Mouse (Mus musculus): ENCODE data around the gene Slc4a10. TPM values are rescaled to one million over a fixed set of nuclear protein-coding genes. Genes with fewer than 3 reads are reported as not detected.
A peak's percentile ranks its signal among the peaks of the same experiment; 100 is the strongest.

The Slc4a10 gene
- polyA plus RNA-seq, 2 experiments: 0.21 to 0.34 TPM

GRCm38 (mm10) chr2:62293846-62294245 lies 247.6 kb downstream of the Slc4a10 start:
- DNase-seq (ENCODE audit: low spot score) (peak; percentile 16), ATAC-seq (ENCODE audit: low FRiP score, low read depth) (no peak)
- no peaks in the 10 kb centered on the region for H3K9me3 ChIP-seq (ENCODE audit: control insufficient read depth, low read length)
- H3K27ac ChIP-seq (replicated peaks; ENCODE audit: low read depth, low read length): no peak overlapping the region
- H3K4me3 ChIP-seq (replicated peaks; ENCODE audit: low read length): no peak overlapping the region
- no peak for TF ChIP-seq POLR2A (IDR thresholded peaks at IDR 0.05; ENCODE audit: borderline replicate concordance, extremely low read depth, insufficient read depth, insufficient read length)
- H3K36me3 ChIP-seq (ENCODE audit: control insufficient read depth, insufficient read depth, low read length): no peaks in the 10 kb centered on the region
- no peaks in the 10 kb centered on the region for H3K4me1 ChIP-seq (ENCODE audit: control insufficient read depth, insufficient read depth, low read length)
- no peak overlapping the region for H3K4me2 ChIP-seq (replicated peaks; ENCODE audit: low read depth, low read length, severe bottlenecking)
- no peaks in the 10 kb centered on the region for H3K27me3 ChIP-seq (ENCODE audit: control insufficient read depth, insufficient read depth, low read length)
- 59% methylated on average over 2 of the region's 2 CpGs for WGBS
- no peak overlapping the region for H3K9ac ChIP-seq (ENCODE audit: low read depth, low read length, severe bottlenecking)

GRCm38 (mm10) chr2:62301716-62302115 lies 255.5 kb downstream of the Slc4a10 start:
- ATAC-seq (ENCODE audit: low FRiP score, low read depth) (no peak), DNase-seq (ENCODE audit: low spot score) (no peak)

GRCm38 (mm10) chr2:62306978-62307377 lies 260.7 kb downstream of the Slc4a10 start:
- Histone ChIP-seq H3K27me3 (ENCODE audit: control insufficient read depth, insufficient read depth, low read length) (no peaks in the 10 kb centered on the region), H3K36me3 (ENCODE audit: control insufficient read depth, insufficient read depth, low read length) (no peaks in the 10 kb centered on the region), H3K4me1 (ENCODE audit: control insufficient read depth, insufficient read depth, low read length) (no peaks in the 10 kb centered on the region), H3K27ac (replicated peaks; ENCODE audit: low read depth, low read length) (no peak overlapping the region), H3K4me3 (replicated peaks; ENCODE audit: low read length) (no peak overlapping the region), H3K4me2 (replicated peaks; ENCODE audit: low read depth, low read length, severe bottlenecking) (no peak overlapping the region), H3K9me3 (ENCODE audit: control insufficient read depth, low read length) (no peaks in the 10 kb centered on the region), H3K9ac (ENCODE audit: low read depth, low read length, severe bottlenecking) (no peak overlapping the region)
- ATAC-seq (ENCODE audit: low FRiP score, low read depth) (no peak), DNase-seq (ENCODE audit: low spot score) (no peak)
- TF ChIP-seq POLR2A (IDR thresholded peaks at IDR 0.05; ENCODE audit: borderline replicate concordance, extremely low read depth, insufficient read depth, insufficient read length): no peak
- 92% methylated on average over 5 of the region's 5 CpGs for WGBS

More at GRCm38 (mm10) chr2:62301716-62302115, 255.5 kb downstream of the Slc4a10 start:
- H3K4me2 ChIP-seq (replicated peaks; ENCODE audit: low read depth, low read length, severe bottlenecking): no peak overlapping the region
- no peak overlapping the region for H3K9ac ChIP-seq (ENCODE audit: low read depth, low read length, severe bottlenecking)
- no peaks in the 10 kb centered on the region for H3K27me3 ChIP-seq (ENCODE audit: control insufficient read depth, insufficient read depth, low read length)
- no peak overlapping the region for H3K27ac ChIP-seq (replicated peaks; ENCODE audit: low read depth, low read length)
- H3K36me3 ChIP-seq (ENCODE audit: control insufficient read depth, insufficient read depth, low read length): no peaks in the 10 kb centered on the region
- no peak overlapping the region for H3K4me3 ChIP-seq (replicated peaks; ENCODE audit: low read length)
- H3K4me1 ChIP-seq (ENCODE audit: control insufficient read depth, insufficient read depth, low read length): no peaks in the 10 kb centered on the region
- WGBS: 81% methylated on average over 2 of the region's 2 CpGs
- H3K9me3 ChIP-seq (ENCODE audit: control insufficient read depth, low read length): no peaks in the 10 kb centered on the region
- no peak for TF ChIP-seq POLR2A (IDR thresholded peaks at IDR 0.05; ENCODE audit: borderline replicate concordance, extremely low read depth, insufficient read depth, insufficient read length)

- no peaks in the 10 kb centered on the region for H3K27me3 ChIP-seq (ENCODE audit: control insufficient read depth, insufficient read depth, low read length)
- no peak overlapping the region for H3K4me3 ChIP-seq (replicated peaks; ENCODE audit: low read length)
- 87% methylated on average over 2 of the region's 2 CpGs for WGBS
- no peak overlapping the region for H3K4me2 ChIP-seq (replicated peaks; ENCODE audit: low read depth, low read length, severe bottlenecking)
- no peaks in the 10 kb centered on the region for H3K36me3 ChIP-seq (ENCODE audit: control insufficient read depth, insufficient read depth, low read length)
- no peaks in the 10 kb centered on the region for H3K4me1 ChIP-seq (ENCODE audit: control insufficient read depth, insufficient read depth, low read length)
- no peak overlapping the region for H3K27ac ChIP-seq (replicated peaks; ENCODE audit: low read depth, low read length)
- no peak overlapping the region for H3K9ac ChIP-seq (ENCODE audit: low read depth, low read length, severe bottlenecking)
- no peak for ATAC-seq (ENCODE audit: low FRiP score, low read depth)
- H3K9me3 ChIP-seq (ENCODE audit: control insufficient read depth, low read length): no peaks in the 10 kb centered on the region
- no peak for TF ChIP-seq POLR2A (IDR thresholded peaks at IDR 0.05; ENCODE audit: borderline replicate concordance, extremely low read depth, insufficient read depth, insufficient read length)
- no peak for DNase-seq (ENCODE audit: low spot score)
Measured at GRCm38 (mm10) chr2:62307477-62307876, 261.2 kb downstream of the Slc4a10 start.

GRCm38 (mm10) chr2:62316930-62317329 lies 270.7 kb downstream of the Slc4a10 start:
- Histone ChIP-seq H3K4me2 (replicated peaks; ENCODE audit: low read depth, low read length, severe bottlenecking) (no peak overlapping the region), H3K27me3 (ENCODE audit: control insufficient read depth, insufficient read depth, low read length) (no peaks in the 10 kb centered on the region), H3K9me3 (ENCODE audit: control insufficient read depth, low read length) (no peaks in the 10 kb centered on the region), H3K36me3 (ENCODE audit: control insufficient read depth, insufficient read depth, low read length) (no peaks in the 10 kb centered on the region), H3K27ac (replicated peaks; ENCODE audit: low read depth, low read length) (no peak overlapping the region), H3K9ac (ENCODE audit: low read depth, low read length, severe bottlenecking) (no peak overlapping the region), H3K4me1 (ENCODE audit: control insufficient read depth, insufficient read depth, low read length) (no peaks in the 10 kb centered on the region), H3K4me3 (replicated peaks; ENCODE audit: low read length) (no peak overlapping the region)
- TF ChIP-seq POLR2A (IDR thresholded peaks at IDR 0.05; ENCODE audit: borderline replicate concordance, extremely low read depth, insufficient read depth, insufficient read length): no peak
- ATAC-seq (ENCODE audit: low FRiP score, low read depth) (no peak), DNase-seq (ENCODE audit: low spot score) (no peak)
- 67% methylated on average over 2 of the region's 2 CpGs for WGBS

GRCm38 (mm10) chr2:62319489-62319888 lies 273.2 kb downstream of the Slc4a10 start:
- Histone ChIP-seq H3K4me1 (ENCODE audit: control insufficient read depth, insufficient read depth, low read length) (no peaks in the 10 kb centered on the region), H3K4me2 (replicated peaks; ENCODE audit: low read depth, low read length, severe bottlenecking) (no peak overlapping the region), H3K27ac (replicated peaks; ENCODE audit: low read depth, low read length) (no peak overlapping the region), H3K27me3 (ENCODE audit: control insufficient read depth, insufficient read depth, low read length) (no peaks in the 10 kb centered on the region), H3K4me3 (replicated peaks; ENCODE audit: low read length) (no peak overlapping the region), H3K9ac (ENCODE audit: low read depth, low read length, severe bottlenecking) (no peak overlapping the region), H3K36me3 (ENCODE audit: control insufficient read depth, insufficient read depth, low read length) (no peaks in the 10 kb centered on the region), H3K9me3 (ENCODE audit: control insufficient read depth, low read length) (no peaks in the 10 kb centered on the region)
- no peak for TF ChIP-seq POLR2A (IDR thresholded peaks at IDR 0.05; ENCODE audit: borderline replicate concordance, extremely low read depth, insufficient read depth, insufficient read length)
- no peak for ATAC-seq (ENCODE audit: low FRiP score, low read depth)
- no peak for DNase-seq (ENCODE audit: low spot score)
- WGBS: 86% methylated on average over 3 of the region's 3 CpGs
